In genomic region chr7:30639083-30639482, GRCm38 (mm10) we compare ENCODE assay signal across 28 mouse cellular contexts. TPM values are rescaled to one million over a fixed set of nuclear protein-coding genes. Genes with fewer than 3 reads are reported as not detected.
DNase-seq lines count a peak whose midpoint lies in the region; ATAC-seq lines count a peak whose summit lies in the region.
"Had no signal": no experiment of that assay in that cellular context is flagged by ENCODE, and none has a peak within 500 bp of the region (broad histone marks: within the 10 kb centered on the region; RNA-seq: fewer than 3 reads in every experiment).

No protein-coding gene starts in this region.

- 11% methylated on average over 4 of the region's 4 CpGs for WGBS in kidney, embryonic 15.5 days

- H3K4me3 ChIP-seq in kidney, embryonic 15.5 days (replicated peaks), result no peak overlapping the region
- H3K4me3 ChIP-seq: embryonic facial prominence, embryonic 13.5 days; forebrain, embryonic 15.5 days; heart, embryonic 15.5 days; hindbrain, embryonic 12.5 days; left cerebral cortex, adult 2 months; liver, embryonic 13.5 days; lung, embryonic 15.5 days had no signal

- peaks cover 41% of the 10 kb centered on the region for H3K36me3 ChIP-seq in kidney, embryonic 15.5 days

- DNase-seq in kidney, postnatal 10 days, result no peak
- peak; percentile 54 for DNase-seq in ES-CJ7 (ENCODE audit: low read depth, low spot score)
- DNase-seq in embryo, embryonic 10.5 days (ENCODE audit: low spot score), result peak; percentile 41
- no peak for DNase-seq in layer of hippocampus, adult 9-10 months (ENCODE audit: low spot score)
- no peak for DNase-seq in adrenal gland, adult 2 months
- DNase-seq in right cerebral cortex, postnatal 14 days, result no peak
- DNase-seq: adrenal gland, postnatal 36 days; cerebellum, adult 11-12 months; cerebellum, postnatal 25 days; gastrocnemius, postnatal 25 days; kidney, adult 18-20 months; kidney, postnatal 36 days; layer of hippocampus, adult 9-11 months; left cerebral cortex, postnatal 4 days; liver, embryonic 13.5 days; lung, postnatal 4 days; retina, postnatal 1 day; right cerebral cortex, postnatal 4 days; thymus, adult 2 months had no signal

- H3K4me1 ChIP-seq in kidney, embryonic 15.5 days, result peaks cover 22% of the 10 kb centered on the region

- no peak overlapping the region for H3K27ac ChIP-seq in kidney, embryonic 15.5 days
- H3K27ac ChIP-seq: embryonic facial prominence, embryonic 13.5 days; forebrain, embryonic 15.5 days; heart, embryonic 15.5 days; hindbrain, embryonic 12.5 days; left cerebral cortex, adult 2 months; liver, embryonic 13.5 days; lung, embryonic 15.5 days had no signal

- no peak overlapping the region for H3K4me2 ChIP-seq in kidney, embryonic 15.5 days
- H3K4me2 ChIP-seq: embryonic facial prominence, embryonic 13.5 days; forebrain, embryonic 15.5 days; heart, embryonic 15.5 days; hindbrain, embryonic 12.5 days; liver, embryonic 13.5 days; lung, embryonic 15.5 days; midbrain, embryonic 11.5 days had no signal

- peaks cover 27% of the 10 kb centered on the region for H3K27me3 ChIP-seq in kidney, embryonic 15.5 days

- 0 out of 2 replicates have a peak, but pooled peaks have one; percentile 20 for ATAC-seq in kidney, embryonic 15.5 days (replicated peaks; ENCODE audit: low FRiP score)
- ATAC-seq: forebrain, embryonic 15.5 days had no signal

- no peak overlapping the region for H3K9ac ChIP-seq in kidney, embryonic 15.5 days
- H3K9ac ChIP-seq: embryonic facial prominence, embryonic 13.5 days; forebrain, embryonic 15.5 days; heart, embryonic 15.5 days; hindbrain, embryonic 12.5 days; liver, embryonic 13.5 days; lung, embryonic 15.5 days had no signal

- no peaks in the 10 kb centered on the region for H3K9me3 ChIP-seq in kidney, embryonic 15.5 days (replicated peaks)
- H3K9me3 ChIP-seq: embryonic facial prominence, embryonic 13.5 days; forebrain, embryonic 15.5 days; heart, embryonic 15.5 days; hindbrain, embryonic 12.5 days; liver, embryonic 13.5 days; lung, embryonic 15.5 days had no signal

RNA-seq across cellular contexts. Expression of gene Etv2, which starts 3.4 kb away (rescaled TPM):
- not detected in 2 replicates for polyA plus RNA-seq in kidney, embryonic 15.5 days (2015; fragmentation: Nextera tagmentation; extraction: Ambion mirVana)
- not detected for total RNA-seq in adrenal gland, adult 2 months (2021)
- not detected in 2 replicates for polyA plus RNA-seq in adrenal gland, adult 2 months (2012; rRNA removed)
- total RNA-seq: adrenal gland, postnatal 36 days; gastrocnemius, postnatal 25 days; left cerebral cortex, adult 2 months; left cerebral cortex, postnatal 4 days had no signal
- polyA plus RNA-seq: embryonic facial prominence, embryonic 13.5 days; forebrain, embryonic 15.5 days; heart, embryonic 15.5 days; hindbrain, embryonic 12.5 days; lung, embryonic 15.5 days; midbrain, embryonic 11.5 days; neural tube, embryonic 11.5 days; thymus, adult 2 months had no signal

RNA-seq across cellular contexts. Expression of gene Rbm42, which starts 11.0 kb away (rescaled TPM):
- 118 and 119 TPM in 2 replicates for polyA plus RNA-seq in kidney, embryonic 15.5 days (2015; fragmentation: Nextera tagmentation; extraction: Ambion mirVana)
- total RNA-seq in adrenal gland, adult 2 months (2021), result 10 to 100 TPM; 78.0 to 81.9 TPM
- 125 and 139 TPM in 2 replicates for polyA plus RNA-seq in adrenal gland, adult 2 months (2012; rRNA removed)

RNA-seq across cellular contexts. Expression of gene Cox6b1, which starts 13.1 kb away (rescaled TPM):
- polyA plus RNA-seq in kidney, embryonic 15.5 days (2015; fragmentation: Nextera tagmentation; extraction: Ambion mirVana), result 1,049 and 1,131 TPM in 2 replicates
- total RNA-seq in adrenal gland, adult 2 months (2021), result 1,000 to 10,000 TPM; 1,292 to 2,642 TPM
- 223 and 275 TPM in 2 replicates for polyA plus RNA-seq in adrenal gland, adult 2 months (2012; rRNA removed)

RNA-seq across cellular contexts. Expression of gene Haus5, which starts 25.7 kb away (rescaled TPM):
- 58.0 and 61.1 TPM in 2 replicates for polyA plus RNA-seq in kidney, embryonic 15.5 days (2015; fragmentation: Nextera tagmentation; extraction: Ambion mirVana)
- 10 to 100 TPM in 1 of 2 experiments, 1 to 10 TPM in 1; 6.2 to 10.7 TPM for total RNA-seq in adrenal gland, adult 2 months (2021)
- 6.3 and 6.9 TPM in 2 replicates for polyA plus RNA-seq in adrenal gland, adult 2 months (2012; rRNA removed)

RNA-seq across cellular contexts. Expression of gene Upk1a, which starts 26.4 kb away (rescaled TPM):
- polyA plus RNA-seq in kidney, embryonic 15.5 days (2015; fragmentation: Nextera tagmentation; extraction: Ambion mirVana), result 3.6 and 5.3 TPM in 2 replicates
- under 1 TPM in 1 of 2 experiments, not detected in 1; 0.21 TPM for total RNA-seq in adrenal gland, adult 2 months (2021)
- polyA plus RNA-seq in adrenal gland, adult 2 months (2012; rRNA removed), result 1.3 and 1.5 TPM in 2 replicates
- total RNA-seq: gastrocnemius, postnatal 25 days had no signal

Comparison
In these comparisons a context has a peak if more than half of its experiments do, and no peak if none do; other contexts are left out.
1. DNase-seq: peak in ES-CJ7 (single experiment) and embryo, embryonic 10.5 days (single experiment); none in kidney, postnatal 10 days (single experiment), layer of hippocampus, adult 9-10 months (single experiment), adrenal gland, adult 2 months (single experiment) and right cerebral cortex, postnatal 14 days (single experiment).